Mouse (Mus musculus) cerebellum, adult 2 months (tissue): ENCODE measurements around the gene Vwa8.

Experiments used
- CTCF ChIP-seq: fragments of 200-500 bp; IDR thresholded peaks from 2 replicates; pipeline ENCODE4 v1.5.1; 2011; ENCODE audit warnings: low read depth, mild to moderate bottlenecking, control low read depth, low read length, moderate library complexity, borderline replicate concordance; ENCODE audit not compliant: insufficient read depth
- POLR2A ChIP-seq: fragments of 200-500 bp; IDR thresholded peaks from 2 replicates; pipeline ENCODE4 v1.6.1; 2011; ENCODE audit warnings: low read length, control low read depth, borderline replicate concordance; ENCODE audit not compliant: insufficient read depth

GRCm38 (mm10) chr14:78896252-78896651 lies 47.4 kb downstream of the Vwa8 start:
- TF ChIP-seq CTCF (no peak), POLR2A (no peak)
